Mouse (Mus musculus) olfactory bulb, adult 2 months (tissue): ENCODE data around the gene Kcnk13.

Source experiments
- CTCF ChIP-seq: fragments of 200-500 bp; IDR thresholded peaks from 2 replicates; pipeline ENCODE4 v1.5.1; 2012; ENCODE audit warnings: low read depth, mild to moderate bottlenecking, low read length, moderate library complexity; ENCODE audit not compliant: insufficient read depth
- POLR2A ChIP-seq: fragments of 200-500 bp; IDR thresholded peaks from 2 replicates; pipeline ENCODE4 v1.6.1; 2012; ENCODE audit warnings: mild to moderate bottlenecking, low read depth, low read length, moderate library complexity; ENCODE audit not compliant: insufficient read depth

DNA sequence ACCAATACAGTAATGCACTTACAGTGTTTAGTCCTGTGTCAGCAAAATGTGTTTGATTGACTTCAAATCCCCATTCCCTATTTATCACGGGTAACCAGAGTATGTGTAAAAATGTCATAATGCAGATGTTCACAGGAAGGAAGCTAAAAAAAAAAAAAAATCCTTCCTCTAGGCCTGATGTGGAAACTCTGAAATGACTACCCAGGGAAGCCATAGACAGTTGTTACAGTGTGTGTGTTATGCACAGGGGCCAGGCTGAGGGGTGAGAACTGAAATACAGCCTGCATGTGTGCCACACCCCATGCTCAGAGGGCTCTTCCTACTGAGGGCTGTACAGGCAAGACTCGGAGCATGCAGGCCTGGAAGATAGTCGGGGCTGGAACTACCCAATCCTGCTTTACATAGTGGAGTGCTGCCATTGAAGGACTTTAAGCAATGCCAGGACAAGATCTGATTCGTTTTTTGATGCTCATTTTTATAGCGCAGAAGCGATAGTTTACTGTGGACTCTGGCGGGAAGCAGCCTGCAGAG, 62.5 kb downstream of the Kcnk13 start:
- no peak for TF ChIP-seq CTCF
- TF ChIP-seq POLR2A = no peak
